Mouse (Mus musculus): ENCODE results near the gene Iba57. TPM values are rescaled to one million over a fixed set of nuclear protein-coding genes. Genes with fewer than 3 reads are reported as not detected.

The Iba57 gene
- polyA plus RNA-seq, 1 experiment from 2014 or later, result 12.1 TPM

GRCm38 (mm10) chr11:59151729-59152128, 11.8 kb downstream of the Iba57 start:
- Histone ChIP-seq H3K9ac (no peak overlapping the region), H3K4me2 (no peak overlapping the region), H3K4me1 (replicated peaks) (peaks cover 4% of the 10 kb centered on the region; the same call in 1 of the 2 replicates), H3K4me3 (replicated peaks) (no peak overlapping the region), H3K27ac (replicated peaks) (no peak overlapping the region), H3K9me3 (replicated peaks) (no peaks in the 10 kb centered on the region), H3K36me3 (replicated peaks) (peaks cover 14% of the 10 kb centered on the region), H3K27me3 (peaks cover 10% of the 10 kb centered on the region)
- ATAC-seq (ENCODE audit: insufficient read depth), result no peak
- WGBS (ENCODE audit: insufficient replicate concordance), result 26% methylated on average over 3 of the region's 3 CpGs

- Histone ChIP-seq H3K4me1 (replicated peaks) (no peaks in the 10 kb centered on the region), H3K36me3 (replicated peaks) (no peaks in the 10 kb centered on the region), H3K4me2 (no peak overlapping the region), H3K27ac (replicated peaks) (no peak overlapping the region), H3K27me3 (peaks cover 14% of the 10 kb centered on the region), H3K4me3 (replicated peaks) (no peak overlapping the region), H3K9me3 (replicated peaks) (no peaks in the 10 kb centered on the region), H3K9ac (no peak overlapping the region)
- 79% methylated on average over 3 of the region's 3 CpGs for whole genome bisulfite sequencing (ENCODE audit: insufficient replicate concordance)
- no peak for ATAC-seq (ENCODE audit: insufficient read depth)
These were observed 14.2 kb downstream of the Iba57 start for GRCm38 (mm10) chr11:59149302-59149701.

- peaks cover 34% of the 10 kb centered on the region for H3K27me3 ChIP-seq
- 76% methylated on average over 5 of the region's 5 CpGs for WGBS (ENCODE audit: insufficient replicate concordance)
- peaks cover 7% of the 10 kb centered on the region; the same call in 1 of the 2 replicates for H3K4me1 ChIP-seq (replicated peaks)
- no peak overlapping the region for H3K4me2 ChIP-seq
- H3K9ac ChIP-seq, result no peak overlapping the region
- ATAC-seq (ENCODE audit: insufficient read depth), result no peak
- H3K4me3 ChIP-seq (replicated peaks), result no peak overlapping the region
- no peaks in the 10 kb centered on the region for H3K36me3 ChIP-seq (replicated peaks)
- H3K27ac ChIP-seq (replicated peaks), result no peak overlapping the region
- no peaks in the 10 kb centered on the region for H3K9me3 ChIP-seq (replicated peaks)
These were observed 20.6 kb downstream of the Iba57 start for GRCm38 (mm10) chr11:59142962-59143361.

- Histone ChIP-seq H3K27ac (replicated peaks) (no peak overlapping the region), H3K27me3 (peaks cover 40% of the 10 kb centered on the region), H3K4me1 (replicated peaks) (peaks cover 7% of the 10 kb centered on the region; the same call in 1 of the 2 replicates), H3K4me3 (replicated peaks) (no peak overlapping the region), H3K4me2 (peak overlapping the region; percentile 42), H3K9ac (no peak overlapping the region), H3K36me3 (replicated peaks) (no peaks in the 10 kb centered on the region), H3K9me3 (replicated peaks) (no peaks in the 10 kb centered on the region)
- 6% methylated on average over 14 of the region's 14 CpGs for WGBS (ENCODE audit: insufficient replicate concordance)
- 0 out of 2 replicates have a peak, but pooled peaks have one; percentile 28 for ATAC-seq (ENCODE audit: insufficient read depth)
These were observed 21.7 kb downstream of the Iba57 start for GRCm38 (mm10) chr11:59141772-59142370.

GRCm38 (mm10) chr11:59138537-59139486, 24.7 kb downstream of the Iba57 start:
- Histone ChIP-seq H3K27ac (replicated peaks) (no peak overlapping the region), H3K4me3 (replicated peaks) (no peak overlapping the region), H3K4me2 (no peak overlapping the region), H3K4me1 (replicated peaks) (peaks cover 10% of the 10 kb centered on the region; the same call in 1 of the 2 replicates), H3K9me3 (replicated peaks) (no peaks in the 10 kb centered on the region), H3K9ac (no peak overlapping the region), H3K36me3 (replicated peaks) (no peaks in the 10 kb centered on the region), H3K27me3 (peaks cover 63% of the 10 kb centered on the region)
- WGBS (ENCODE audit: insufficient replicate concordance), result 56% methylated on average over 19 of the region's 19 CpGs
- ATAC-seq (ENCODE audit: insufficient read depth), result no peak

GRCm38 (mm10) chr11:59136994-59137706, 26.4 kb downstream of the Iba57 start:
- 61% methylated on average over 12 of the region's 12 CpGs for WGBS (ENCODE audit: insufficient replicate concordance)
- H3K27me3 ChIP-seq, result peaks cover 80% of the 10 kb centered on the region

GRCm38 (mm10) chr11:59135904-59136452, 27.6 kb downstream of the Iba57 start, which contains the start of gene Obscn:
Gene Obscn, minus strand, starts transcription at chr11:59136402.
- H3K9me3 ChIP-seq (replicated peaks), result no peaks in the 10 kb centered on the region
- peaks cover 86% of the 10 kb centered on the region for H3K27me3 ChIP-seq
- no peak within 1 kb of the TSS for H3K27ac ChIP-seq (replicated peaks)
- H3K4me2 ChIP-seq, result no peak within 1 kb of the TSS
- no peak for ATAC-seq (ENCODE audit: insufficient read depth)
- no peak within 1 kb of the TSS for H3K4me3 ChIP-seq (replicated peaks)
- H3K36me3 ChIP-seq (replicated peaks), result no peaks in the 10 kb centered on the region
- WGBS (ENCODE audit: insufficient replicate concordance), result 19% methylated on average over 44 of the region's 44 CpGs
- H3K4me1 ChIP-seq (replicated peaks), result 0 out of 2 replicates have a peak, but pooled peaks cover 4% of the 10 kb centered on the region
- H3K9ac ChIP-seq, result no peak within 1 kb of the TSS

More at GRCm38 (mm10) chr11:59136994-59137706, 26.4 kb downstream of the Iba57 start:
- Histone ChIP-seq H3K4me3 (replicated peaks) (no peak overlapping the region), H3K36me3 (replicated peaks) (no peaks in the 10 kb centered on the region), H3K9me3 (replicated peaks) (no peaks in the 10 kb centered on the region), H3K9ac (no peak overlapping the region), H3K27ac (replicated peaks) (no peak overlapping the region), H3K4me1 (replicated peaks) (peaks cover 10% of the 10 kb centered on the region; the same call in 1 of the 2 replicates), H3K4me2 (no peak overlapping the region)
- ATAC-seq (ENCODE audit: insufficient read depth), result no peak

- Histone ChIP-seq H3K9me3 (replicated peaks) (no peaks in the 10 kb centered on the region), H3K4me3 (replicated peaks) (no peak overlapping the region), H3K9ac (no peak overlapping the region), H3K27me3 (peaks cover 89% of the 10 kb centered on the region), H3K4me2 (no peak overlapping the region), H3K36me3 (replicated peaks) (no peaks in the 10 kb centered on the region), H3K4me1 (replicated peaks) (0 out of 2 replicates have a peak, but pooled peaks cover 4% of the 10 kb centered on the region), H3K27ac (replicated peaks) (no peak overlapping the region)
- ATAC-seq (ENCODE audit: insufficient read depth), result no peak
- WGBS (ENCODE audit: insufficient replicate concordance), result 8% methylated on average over 55 of the region's 55 CpGs
These were observed 28.3 kb downstream of the Iba57 start for GRCm38 (mm10) chr11:59135051-59135820.

GRCm38 (mm10) chr11:59134373-59134997, 29.1 kb downstream of the Iba57 start:
- Histone ChIP-seq H3K4me3 (replicated peaks) (no peak overlapping the region), H3K27me3 (peaks cover 90% of the 10 kb centered on the region), H3K27ac (replicated peaks) (no peak overlapping the region), H3K36me3 (replicated peaks) (no peaks in the 10 kb centered on the region), H3K9me3 (replicated peaks) (no peaks in the 10 kb centered on the region), H3K4me1 (replicated peaks) (0 out of 2 replicates have a peak, but pooled peaks cover 4% of the 10 kb centered on the region), H3K4me2 (no peak overlapping the region), H3K9ac (no peak overlapping the region)
- WGBS (ENCODE audit: insufficient replicate concordance), result 6% methylated on average over 34 of the region's 35 CpGs
- no peak for ATAC-seq (ENCODE audit: insufficient read depth)

- H3K9ac ChIP-seq, result no peak overlapping the region
- H3K4me2 ChIP-seq, result no peak overlapping the region
- H3K4me1 ChIP-seq (replicated peaks), result 0 out of 2 replicates have a peak, but pooled peaks cover 4% of the 10 kb centered on the region
- WGBS (ENCODE audit: insufficient replicate concordance), result 63% methylated on average over 2 of the region's 3 CpGs
- no peak overlapping the region for H3K27ac ChIP-seq (replicated peaks)
- ATAC-seq (ENCODE audit: insufficient read depth), result no peak
- H3K27me3 ChIP-seq, result peaks cover 66% of the 10 kb centered on the region
- H3K9me3 ChIP-seq (replicated peaks), result no peaks in the 10 kb centered on the region
- H3K36me3 ChIP-seq (replicated peaks), result no peaks in the 10 kb centered on the region
- no peak overlapping the region for H3K4me3 ChIP-seq (replicated peaks)
These were observed 31.5 kb downstream of the Iba57 start for GRCm38 (mm10) chr11:59132065-59132464.

All from liver, embryonic 15.5 days (tissue).